Mouse (Mus musculus) hindbrain, embryonic 11.5 days (tissue): ENCODE measurements around the gene Pax2. TPM values are rescaled to one million over a fixed set of nuclear protein-coding genes. Genes with fewer than 3 reads are reported as not detected.

Experiments
- ATAC-seq: fragments of 200-750 bp; cut with Nextera tagmentation; 2 replicates; pipeline ENCODE4 v1.8.0; 2017; ENCODE audit warnings: mild to moderate bottlenecking, moderate TSS enrichment, moderate library complexity; ENCODE audit not compliant: low FRiP score
- DNase-seq: peaks from one replicate; pipeline ENCODE4 v3.0.0-alpha.2; 2015; ENCODE audit warnings: low spot score
- H3K27ac ChIP-seq: fragments of 300-500 bp; sonication (generic); 2 replicates; pipeline ENCODE4 v1.5.1; 2014; ENCODE audit warnings: mild to moderate bottlenecking, low read depth, low read length
- H3K27me3 ChIP-seq: fragments of 300-500 bp; sonication (generic); 2 replicates; pipeline ENCODE4 v1.6.1; 2014; ENCODE audit warnings: mild to moderate bottlenecking, low read length, moderate library complexity, mixed read lengths; ENCODE audit not compliant: control insufficient read depth, insufficient read depth
- H3K36me3 ChIP-seq: fragments of 300-500 bp; sonication (generic); 2 replicates; pipeline ENCODE4 v1.6.1; 2014; ENCODE audit warnings: mild to moderate bottlenecking, low read length, moderate library complexity, mixed read lengths; ENCODE audit not compliant: control insufficient read depth, insufficient read depth
- H3K4me1 ChIP-seq: fragments of 300-500 bp; sonication (generic); replicated peaks from 2 replicates; pipeline ENCODE4 v1.6.1; 2014; ENCODE audit warnings: low read length, mixed read lengths; ENCODE audit not compliant: control insufficient read depth, insufficient read depth
- H3K4me2 ChIP-seq: fragments of 300-500 bp; sonication (generic); replicated peaks from 2 replicates; pipeline ENCODE4 v1.6.1; 2014; ENCODE audit warnings: mild to moderate bottlenecking, low read depth, low read length
- H3K4me3 ChIP-seq: fragments of 300-500 bp; sonication (generic); 2 replicates; pipeline ENCODE4 v1.5.1; 2014; ENCODE audit warnings: low read depth, low read length
- H3K9ac ChIP-seq: fragments of 300-500 bp; sonication (generic); 2 replicates; pipeline ENCODE4 v1.6.1; 2014; ENCODE audit warnings: low read depth, low read length
- H3K9me3 ChIP-seq: fragments of 300-500 bp; sonication (generic); 2 replicates; pipeline ENCODE4 v1.6.1; 2016; ENCODE audit warnings: low read length; ENCODE audit not compliant: control insufficient read depth
- WGBS: fragments of 180-500 bp; shearing (Covaris S2); extraction: QIAGEN DNeasy Blood & Tissue Kit; methylation state at CpG from one replicate; pipeline ENCODE4 v1.1.7; 2014; 5-methylcytosine and 5-hydroxymethylcytosine counted together
- polyA plus RNA-seq: library from polyadenylated mRNA; unstranded; fragments of >200 nt; fragmentation: Nextera tagmentation; extraction: Ambion mirVana; gene quantifications from 2 replicates; pipeline ENCODE4 v1.2.1, GENCODE M21; 2014

Gene Pax2
- polyA plus RNA-seq, 1 experiment from 2014 or later = 11.1 TPM

GRCm38 (mm10) chr19:44745741-44746140, 10.1 kb upstream of the Pax2 start:
- Histone ChIP-seq H3K27me3 (peaks cover 94% of the 10 kb centered on the region), H3K36me3 (no peaks in the 10 kb centered on the region), H3K4me1 (peaks cover 6% of the 10 kb centered on the region), H3K9me3 (no peaks in the 10 kb centered on the region), H3K9ac (no peak overlapping the region), H3K27ac (no peak overlapping the region), H3K4me3 (no peak overlapping the region), H3K4me2 (no peak overlapping the region)
- peak; percentile 22 for DNase-seq
- 9% methylated on average over 6 of the region's 6 CpGs for WGBS
- no peak for ATAC-seq

GRCm38 (mm10) chr19:44746541-44747024, 9.3 kb upstream of the Pax2 start:
- Histone ChIP-seq H3K4me2 (peak overlapping the region; percentile 32), H3K9me3 (no peaks in the 10 kb centered on the region), H3K27me3 (peaks cover 94% of the 10 kb centered on the region), H3K4me1 (peaks cover 6% of the 10 kb centered on the region; the same call in 1 of the 2 replicates), H3K27ac (peak overlapping the region; percentile 65), H3K4me3 (peak overlapping the region; percentile 19), H3K36me3 (no peaks in the 10 kb centered on the region), H3K9ac (peak overlapping the region; percentile 46; the same call in 1 of the 2 replicates)
- no peak for ATAC-seq
- under 1% methylated on average over 42 of the region's 42 CpGs for WGBS
- peak; percentile 68 for DNase-seq

GRCm38 (mm10) chr19:44747471-44747870, 8.4 kb upstream of the Pax2 start:
- Histone ChIP-seq H3K4me1 (peaks cover 7% of the 10 kb centered on the region; the same call in 1 of the 2 replicates), H3K4me2 (peak overlapping the region; percentile 25; the same call in 1 of the 2 replicates), H3K36me3 (no peaks in the 10 kb centered on the region), H3K4me3 (peak overlapping the region; percentile 8; the same call in 1 of the 2 replicates), H3K27ac (0 out of 2 replicates have a peak overlapping the region, but pooled peaks have one; percentile 74), H3K9me3 (no peaks in the 10 kb centered on the region), H3K9ac (no peak overlapping the region), H3K27me3 (peaks cover 94% of the 10 kb centered on the region)
- DNase-seq (peak; percentile 34), ATAC-seq (no peak)
- 10% methylated on average over 4 of the region's 4 CpGs for WGBS

- ATAC-seq = no peak
- peak overlapping the region; percentile 28 for H3K4me2 ChIP-seq
- no peaks in the 10 kb centered on the region for H3K36me3 ChIP-seq
- peaks cover 7% of the 10 kb centered on the region; the same call in 1 of the 2 replicates for H3K4me1 ChIP-seq
- 0 out of 2 replicates have a peak overlapping the region, but pooled peaks have one; percentile 6 for H3K4me3 ChIP-seq
- DNase-seq = peak; percentile 52
- 2% methylated on average over 5 of the region's 5 CpGs for WGBS
- H3K27me3 ChIP-seq = peaks cover 93% of the 10 kb centered on the region
- no peak overlapping the region for H3K9ac ChIP-seq
- no peaks in the 10 kb centered on the region for H3K9me3 ChIP-seq
- H3K27ac ChIP-seq = peak overlapping the region; percentile 74
Observed at GRCm38 (mm10) chr19:44748271-44748670, 7.6 kb upstream of the Pax2 start.

- ATAC-seq = 0 out of 2 replicates have a peak, but pooled peaks have one; percentile 31
- WGBS = 2% methylated on average over 18 of the region's 18 CpGs
- Histone ChIP-seq H3K4me3 (0 out of 2 replicates have a peak overlapping the region, but pooled peaks have one; percentile 6), H3K9me3 (no peaks in the 10 kb centered on the region), H3K4me1 (peaks cover 7% of the 10 kb centered on the region; the same call in 1 of the 2 replicates), H3K4me2 (peak overlapping the region; percentile 28), H3K27me3 (peaks cover 93% of the 10 kb centered on the region), H3K27ac (peak overlapping the region; percentile 84), H3K36me3 (no peaks in the 10 kb centered on the region), H3K9ac (peak overlapping the region; percentile 34; the same call in 1 of the 2 replicates)
- DNase-seq = peak; percentile 61
Observed at GRCm38 (mm10) chr19:44749061-44749990, 6.5 kb upstream of the Pax2 start.

- peak; percentile 74 for DNase-seq
Observed at GRCm38 (mm10) chr19:44750051-44751041, 5.5 kb upstream of the Pax2 start.

GRCm38 (mm10) chr19:44751042-44751441, 4.8 kb upstream of the Pax2 start:
- no peak for ATAC-seq

More at GRCm38 (mm10) chr19:44750051-44751041, 5.5 kb upstream of the Pax2 start:
- Histone ChIP-seq H3K9ac (peak overlapping the region; percentile 47; the same call in 1 of the 2 replicates), H3K4me2 (peak overlapping the region; percentile 35), H3K27ac (peak overlapping the region; percentile 84), H3K4me1 (peaks cover 7% of the 10 kb centered on the region; the same call in 1 of the 2 replicates), H3K27me3 (peaks cover 95% of the 10 kb centered on the region), H3K4me3 (peak overlapping the region; percentile 23), H3K36me3 (no peaks in the 10 kb centered on the region), H3K9me3 (no peaks in the 10 kb centered on the region)
- WGBS = 1% methylated on average over 42 of the region's 42 CpGs
- ATAC-seq = no peak

More at GRCm38 (mm10) chr19:44751042-44751441, 4.8 kb upstream of the Pax2 start:
- under 1% methylated on average over 9 of the region's 9 CpGs for WGBS
- H3K36me3 ChIP-seq = no peaks in the 10 kb centered on the region
- H3K9ac ChIP-seq = peak overlapping the region; percentile 47; the same call in 1 of the 2 replicates
- peaks cover 13% of the 10 kb centered on the region; the same call in 1 of the 2 replicates for H3K4me1 ChIP-seq
- no peak for DNase-seq
- H3K4me3 ChIP-seq = peak overlapping the region; percentile 23
- H3K27me3 ChIP-seq = peaks cover 95% of the 10 kb centered on the region
- peak overlapping the region; percentile 84 for H3K27ac ChIP-seq
- peak overlapping the region; percentile 35; the same call in 1 of the 2 replicates for H3K4me2 ChIP-seq
- no peaks in the 10 kb centered on the region for H3K9me3 ChIP-seq
